Mouse (Mus musculus) frontal cortex, adult (tissue): ENCODE results near the gene Vars2.
A peak's percentile ranks its signal among the peaks of the same experiment; 100 is the strongest.

Experiments
- ATAC-seq: cut with Nextera tagmentation; 2 replicates; pipeline ENCODE4 v1.9.2; 2017; ENCODE audit warnings: mild to moderate bottlenecking, moderate library complexity, mixed read lengths; ENCODE audit not compliant: low TSS enrichment

Gene Vars2

GRCm38 (mm10) chr17:35635202-35635601, 32.2 kb downstream of the Vars2 start:
- ATAC-seq: no peak

- peak; percentile 83 for ATAC-seq
Measured at GRCm38 (mm10) chr17:35633992-35634391, 33.4 kb downstream of the Vars2 start.

GRCm38 (mm10) chr17:35626537-35626936, 40.9 kb downstream of the Vars2 start, which contains the start of gene Gm9573:
Gm9573 (minus strand) TSS chr17:35626637.
- ATAC-seq: no peak

- no peak for ATAC-seq
Measured at GRCm38 (mm10) chr17:35617127-35617526, 50.3 kb downstream of the Vars2 start.
